Mouse (Mus musculus) large intestine, adult 2 months (tissue): ENCODE results near the gene Faf2. TPM values are rescaled to one million over a fixed set of nuclear protein-coding genes. Genes with fewer than 3 reads are reported as not detected.
A peak's percentile ranks its signal among the peaks of the same experiment; 100 is the strongest.

Experiments used
- DNase-seq: peaks from one replicate; pipeline ENCODE4 v3.0.0-alpha.2; 2012; ENCODE audit warnings: low read depth, low spot score
- WGBS: fragments of 180-500 bp; shearing (Covaris S2); methylation state at CpG from one replicate; pipeline ENCODE4 v1.1.7; 2018; 5-methylcytosine and 5-hydroxymethylcytosine counted together
- polyA plus RNA-seq: library from polyadenylated mRNA; depleted of rRNA; stranded (reverse); fragments of >200 nt; gene quantifications from 2 replicates; pipeline ENCODE4 v1.2.3, GENCODE M21; 2012; rRNA removed

Gene Faf2
- polyA plus RNA-seq, 1 experiment, result 22.3 TPM

DNA sequence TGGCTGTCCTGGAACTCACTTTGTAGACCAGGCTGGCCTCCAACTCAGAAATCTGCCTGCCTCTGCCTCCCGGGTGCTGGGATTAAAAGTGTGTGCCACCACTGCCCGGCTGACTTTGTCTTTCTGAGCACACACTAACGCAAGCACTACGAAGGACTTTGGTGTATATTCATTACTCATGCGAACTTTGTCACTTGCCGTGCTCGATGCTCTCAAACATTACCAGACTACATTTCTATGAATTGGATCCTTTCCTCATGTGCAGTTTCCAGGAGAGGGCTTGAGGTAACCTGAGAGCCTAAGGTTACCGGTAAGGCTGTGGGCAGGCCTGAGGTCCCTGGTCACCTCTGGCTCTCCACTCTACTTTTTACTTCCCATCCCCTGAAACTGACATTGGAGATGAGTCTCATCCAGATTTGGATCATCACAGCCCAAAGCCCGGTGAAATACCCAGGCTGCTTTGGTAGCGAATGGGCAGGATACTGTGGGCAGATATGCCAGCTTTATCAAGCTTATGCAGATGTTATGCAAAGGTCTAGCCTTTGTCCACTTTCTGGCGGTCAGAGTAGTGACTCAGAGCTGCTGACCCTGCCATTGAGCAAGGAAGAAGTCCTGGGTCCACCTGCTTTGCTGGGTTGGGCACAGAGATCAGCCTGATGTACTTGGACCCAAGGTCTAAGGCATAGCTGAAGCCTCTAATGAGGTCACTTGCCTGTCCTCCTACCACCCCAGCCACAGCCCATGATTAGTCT lies 74.1 kb downstream of the Faf2 start:
- no peak for DNase-seq
- WGBS, result 79% methylated on average over 11 of the region's 11 CpGs

- 22% methylated on average over 5 of the region's 5 CpGs for WGBS
- no peak for DNase-seq
Observed at GRCm38 (mm10) chr13:54701243-54701642, 79.7 kb downstream of the Faf2 start, which contains the start of gene Cdhr2. Gene Cdhr2 (plus strand): TSS chr13:54701461.

DNA sequence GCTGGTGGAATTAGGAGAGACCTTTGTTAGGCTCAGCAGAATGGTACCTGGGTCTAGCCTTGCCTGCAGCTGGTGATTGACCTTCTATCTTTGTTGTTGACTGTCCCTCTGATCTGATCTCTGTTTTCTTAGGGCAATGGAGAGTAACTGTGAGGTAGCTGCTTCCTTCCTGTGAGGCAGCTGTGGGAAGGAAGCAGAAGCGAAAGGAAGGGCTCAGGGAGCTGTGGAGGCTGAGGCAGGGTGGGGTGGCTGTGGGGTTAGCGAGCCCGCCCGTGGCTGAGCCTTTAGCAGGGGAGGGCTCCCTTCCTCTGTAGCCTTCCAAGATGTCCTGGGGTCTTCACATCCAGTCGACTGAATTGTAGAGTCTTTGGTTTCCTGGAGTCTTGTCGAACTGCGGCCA lies 80.9 kb downstream of the Faf2 start:
- DNase-seq, result no peak
- 67% methylated on average over 7 of the region's 7 CpGs for WGBS

DNA sequence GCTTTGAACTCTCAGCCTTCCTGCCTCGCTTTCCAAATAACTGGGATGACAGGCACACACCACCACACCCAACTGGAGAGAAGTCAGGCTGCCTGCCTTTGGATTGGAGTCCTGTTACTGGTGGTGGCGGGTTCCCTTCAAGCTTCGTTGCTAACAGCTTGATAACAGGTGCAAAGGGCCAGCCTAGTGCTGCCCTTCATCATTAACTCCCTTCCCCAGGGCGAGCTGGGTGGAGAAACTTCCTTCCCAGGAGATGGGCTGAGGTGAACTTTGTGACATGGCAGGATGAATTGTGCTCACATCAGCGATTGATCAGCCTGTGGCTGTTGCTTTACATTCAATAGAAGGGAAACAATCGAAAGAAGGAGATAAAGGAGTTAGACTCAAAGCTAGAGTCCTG lies 83.3 kb downstream of the Faf2 start:
- DNase-seq, result peak; percentile 62
- WGBS, result 15% methylated on average over 6 of the region's 6 CpGs

DNA sequence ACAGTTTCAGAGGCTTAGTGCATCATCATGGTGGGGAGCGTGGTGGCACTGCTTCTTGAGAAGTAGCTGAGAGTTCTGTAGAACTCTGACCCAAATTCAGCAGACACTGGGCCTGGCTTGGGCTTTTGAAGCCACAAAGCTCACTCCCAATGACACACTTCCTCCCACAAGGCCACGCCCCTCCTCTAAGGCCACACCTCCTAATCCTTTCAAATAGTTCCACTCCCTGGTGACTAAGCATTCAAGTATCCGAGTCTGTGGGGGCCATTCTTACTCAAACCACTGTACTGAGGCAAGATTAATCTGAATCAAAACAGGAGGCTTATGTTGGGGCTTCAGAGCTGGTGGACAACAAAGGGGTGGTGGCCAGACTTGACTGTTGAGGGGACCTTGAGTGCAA lies 89.3 kb downstream of the Faf2 start:
- WGBS, result 81% methylated on average over 3 of the region's 3 CpGs
- no peak for DNase-seq

Other genes with a start within 250 kb of the Faf2 start
- 16.6 and 18.1 TPM in 2 replicates for gene Thoc3, start 152.9 kb upstream of the Faf2 start, polyA plus RNA-seq
- 5.3 and 6.4 TPM in 2 replicates for gene Simc1, start 118.0 kb upstream of the Faf2 start, polyA plus RNA-seq
- gene 4833439L19Rik, start 56.3 kb upstream of the Faf2 start, polyA plus RNA-seq, result 123 and 156 TPM in 2 replicates
- gene Arl10, start 46.8 kb upstream of the Faf2 start, polyA plus RNA-seq, result 7.8 and 11.2 TPM in 2 replicates
- gene Nop16, start 31.7 kb upstream of the Faf2 start, polyA plus RNA-seq, result 10.2 and 12.2 TPM in 2 replicates
- 262 and 291 TPM in 2 replicates for gene Higd2a, start 31.6 kb upstream of the Faf2 start, polyA plus RNA-seq
- 73.5 and 101 TPM in 2 replicates for gene Cltb, start 10.4 kb upstream of the Faf2 start, polyA plus RNA-seq
- 91.2 and 122 TPM in 2 replicates for gene Rnf44, start 72.1 kb downstream of the Faf2 start, polyA plus RNA-seq
- 378 and 639 TPM in 2 replicates for gene Cdhr2, start 79.7 kb downstream of the Faf2 start, polyA plus RNA-seq
- 0.23 and 0.41 TPM in 2 replicates for gene Gprin1, start 128.1 kb downstream of the Faf2 start, polyA plus RNA-seq
- gene Sncb, start 144.8 kb downstream of the Faf2 start, polyA plus RNA-seq, result 0.55 and 0.57 TPM in 2 replicates
- not detected in 2 replicates for gene Eif4e1b, start 162.2 kb downstream of the Faf2 start, polyA plus RNA-seq
- gene Tspan17, start 167.6 kb downstream of the Faf2 start, polyA plus RNA-seq, result 11.6 and 18.2 TPM in 2 replicates